Mouse (Mus musculus): Measurements from ENCODE around the gene T2.

T2 gene

DNA sequence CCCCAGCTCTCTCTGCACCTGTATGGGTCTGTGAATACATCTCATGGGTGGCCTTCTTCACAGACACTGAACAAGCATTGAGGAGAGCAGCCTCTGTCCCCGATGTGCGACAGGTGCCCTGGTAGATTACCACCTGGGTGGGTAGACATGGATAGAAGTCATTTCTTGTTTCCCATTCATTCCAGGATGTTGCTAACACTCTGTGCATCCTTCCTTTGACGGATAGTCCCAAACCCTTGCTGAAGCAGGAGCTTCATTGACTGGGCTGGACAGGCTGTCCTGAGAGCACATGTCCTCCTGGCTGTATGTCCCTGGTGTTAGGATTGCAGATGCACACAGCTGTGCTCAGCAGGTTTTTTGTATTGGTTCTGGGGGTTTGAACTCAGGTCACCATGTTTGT, 112.0 kb downstream of the T2 start:
- intact Hi-C loops (cut with DNase I): loop anchor here (2.0 kb wide), 1 partner anchor 125 kb away; no protein-coding TSS in a partner anchor

DNA sequence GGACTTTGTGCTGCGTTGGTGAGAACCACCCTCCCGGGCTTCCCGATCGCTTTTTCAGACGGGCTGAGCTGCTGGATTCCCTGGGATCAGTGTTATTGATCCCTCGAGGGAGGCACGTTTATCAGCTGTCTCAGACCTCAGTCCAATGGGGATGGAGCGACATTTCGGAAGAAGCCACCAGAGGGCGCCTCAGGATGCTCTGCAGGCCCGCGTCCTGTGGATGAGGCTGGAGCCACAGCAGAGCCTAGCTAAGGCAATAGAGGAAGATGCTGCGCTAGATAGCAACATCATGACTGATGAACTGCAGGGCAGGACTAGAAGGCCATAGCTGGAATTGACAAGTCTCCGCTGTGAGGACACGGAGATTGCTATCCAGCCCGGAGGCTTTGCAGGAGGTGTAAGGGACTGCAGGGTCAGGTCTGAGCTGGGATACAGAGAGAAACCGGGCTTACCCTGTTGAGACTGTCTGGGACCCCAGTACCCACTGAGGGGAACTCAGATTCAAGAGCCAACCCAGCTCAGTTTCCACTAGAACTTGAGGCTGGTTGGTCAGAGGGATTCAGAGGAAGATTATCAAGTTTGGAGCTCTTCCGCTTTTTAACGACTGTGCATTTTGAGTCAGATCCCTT, 113.0 kb downstream of the T2 start:
- intact Hi-C loops (cut with DNase I): loop anchor here (2.0 kb wide), 1 partner anchor 124 kb away; no protein-coding TSS in a partner anchor

All from adrenal gland (tissue).